ENCODE assay signal across 9 mouse cellular contexts in the genomic region with DNA sequence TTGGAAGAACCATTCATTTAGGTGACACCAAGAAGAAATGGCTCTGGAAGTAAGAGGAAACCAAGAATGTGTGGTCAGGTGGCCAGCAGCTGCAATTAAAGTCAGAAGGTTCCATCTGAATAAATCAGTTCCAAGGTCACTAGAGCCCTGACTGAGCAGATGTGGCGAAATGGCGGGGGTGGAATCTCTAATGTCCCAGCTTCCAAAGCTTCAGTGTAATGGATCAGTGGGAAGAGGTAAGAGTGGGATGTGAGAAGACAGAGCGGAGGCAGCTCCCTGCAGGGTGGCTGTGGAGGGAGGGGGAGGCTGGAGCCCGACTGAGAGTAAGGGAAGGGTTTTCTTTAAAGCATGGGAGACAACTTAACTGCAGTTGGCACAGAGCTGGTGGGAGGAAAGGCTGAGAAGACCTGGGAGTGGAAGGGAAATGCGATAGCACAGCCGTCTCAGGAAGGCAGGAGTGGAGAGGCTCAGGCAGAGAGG. TPM values are rescaled to one million over a fixed set of nuclear protein-coding genes. Genes with fewer than 3 reads are reported as not detected.
A peak's percentile ranks its signal among the peaks of the same experiment; 100 is the strongest.
DNase-seq lines count a peak whose midpoint lies in the region; ATAC-seq and TF ChIP-seq lines count a peak whose summit lies in the region.
"Had no signal": no experiment of that assay in that cellular context is flagged by ENCODE, and none has a peak within 500 bp of the region (broad histone marks: within the 10 kb centered on the region; RNA-seq: fewer than 3 reads in every experiment).

No protein-coding gene starts in this region.

- H3K27ac ChIP-seq in bone marrow macrophage, adult 2 months (ENCODE audit: insufficient read depth, low read depth, low read length): peak overlapping the region; percentile 16; the same call in 1 of the 2 replicates

- no peak for TF ChIP-seq POLR2A in bone marrow macrophage, adult 2 months (IDR thresholded peaks at IDR 0.05; ENCODE audit: borderline replicate concordance, low read depth, low read length)

- no peak overlapping the region for H3K4me3 ChIP-seq in bone marrow macrophage, adult 2 months (ENCODE audit: insufficient read depth, low read length)

- no peak for ATAC-seq in megakaryocyte-erythroid progenitor cell, adult 5-6 weeks (replicated peaks; ENCODE audit: low FRiP score, low TSS enrichment, poor library complexity, severe bottlenecking)
- ATAC-seq: midbrain, embryonic 16.5 days had no signal

- TF ChIP-seq CTCF in bone marrow macrophage, adult 2 months (IDR thresholded peaks at IDR 0.05; ENCODE audit: low read depth, low read length): no peak

- H3K4me1 ChIP-seq in bone marrow macrophage, adult 2 months (ENCODE audit: control insufficient read depth, insufficient read depth, low read length): peaks cover 61% of the 10 kb centered on the region

- DNase-seq in layer of hippocampus, adult 9-11 months: peak; percentile 63
- DNase-seq in layer of hippocampus, adult 11-12 months (ENCODE audit: low spot score): no peak
- peak; percentile 67 to 76 for DNase-seq in frontal cortex, postnatal 36 days (ENCODE audit: low spot score in 2 of 2)
- peak; percentile 29 for DNase-seq in mesoderm, embryonic 11.5 days (ENCODE audit: low read depth, low spot score)
- no peak for DNase-seq in cerebellum, adult 8-10 months
- no peak for DNase-seq in thymus, postnatal 10 days (ENCODE audit: low spot score in 2 of 2)

RNA-seq across cellular contexts. Expression of a gene that starts 3.2 kb away (rescaled TPM):
- 83.8 and 87.8 TPM in 2 replicates for polyA plus RNA-seq in bone marrow macrophage, adult 2 months (2012; ENCODE audit: insufficient read depth, insufficient read length, missing spikeins)
- total RNA-seq in megakaryocyte-erythroid progenitor cell, adult 5-6 weeks (2014; fragmentation: Nextera tagmentation): 92.1 and 105 TPM in 2 replicates
- total RNA-seq in megakaryocyte-erythroid progenitor cell, adult 5-6 weeks (2017): 38.2 and 70.3 TPM in 2 replicates

RNA-seq across cellular contexts. Expression of a gene that starts 16.5 kb away (rescaled TPM):
- polyA plus RNA-seq in bone marrow macrophage, adult 2 months (2012; ENCODE audit: insufficient read depth, insufficient read length, missing spikeins): 1,486 and 1,613 TPM in 2 replicates
- total RNA-seq in megakaryocyte-erythroid progenitor cell, adult 5-6 weeks (2014; fragmentation: Nextera tagmentation): 438 and 460 TPM in 2 replicates
- 469 and 531 TPM in 2 replicates for total RNA-seq in megakaryocyte-erythroid progenitor cell, adult 5-6 weeks (2017)

RNA-seq across cellular contexts. Expression of a gene that starts 59.3 kb away (rescaled TPM):
- polyA plus RNA-seq in bone marrow macrophage, adult 2 months (2012; ENCODE audit: insufficient read depth, insufficient read length, missing spikeins): 8.5 and 13.2 TPM in 2 replicates
- 15.6 and 27.3 TPM in 2 replicates for total RNA-seq in megakaryocyte-erythroid progenitor cell, adult 5-6 weeks (2014; fragmentation: Nextera tagmentation)
- 9.0 and 10.9 TPM in 2 replicates for total RNA-seq in megakaryocyte-erythroid progenitor cell, adult 5-6 weeks (2017)

Comparison
In these comparisons a context has a peak if more than half of its experiments do, and no peak if none do; other contexts are left out.
1. DNase-seq: peak in layer of hippocampus, adult 9-11 months (single experiment), frontal cortex, postnatal 36 days (2 of 2) and mesoderm, embryonic 11.5 days (single experiment); none in layer of hippocampus, adult 11-12 months (single experiment), cerebellum, adult 8-10 months (single experiment) and thymus, postnatal 10 days (0 of 2).